Mouse (Mus musculus): ENCODE measurements at regions not wholly inside any gene's neighbourhood (a gene's known extent, or its start where the extent isn't known, plus 50 kb on each side); places are given as distances from the start of the nearest gene placed in this dataset.

- Histone ChIP-seq H3ac (ENCODE audit: control insufficient read depth, insufficient read length) (no peak overlapping the region), H3K79me2 (ENCODE audit: control insufficient read depth, insufficient read depth) (no peaks in the 10 kb centered on the region), H3K27me3 (ENCODE audit: control insufficient read depth, insufficient read depth, insufficient read length) (no peaks in the 10 kb centered on the region), H3K36me3 (ENCODE audit: control insufficient read depth, insufficient read depth) (no peaks in the 10 kb centered on the region), H3K4me3 (no peak overlapping the region), H3K4me2 (ENCODE audit: low read depth) (no peak overlapping the region)
- TF ChIP-seq MYOD1 (IDR thresholded peaks at IDR 0.05; ENCODE audit: control insufficient read depth in 1 of 3, insufficient read length in 2 of 3, low read depth in 2 of 3), result no peak
- no peak for TF ChIP-seq E2F4 (IDR thresholded peaks at IDR 0.05; ENCODE audit: insufficient read depth)
- no peak for TF ChIP-seq TCF3 (IDR thresholded peaks at IDR 0.05; ENCODE audit: insufficient read length, low read depth)
- TF ChIP-seq POLR2AphosphoS2 (IDR thresholded peaks at IDR 0.05; ENCODE audit: insufficient read length, low read depth), result no peak
- TF ChIP-seq MYOG (IDR thresholded peaks at IDR 0.05; ENCODE audit: control insufficient read depth in 1 of 3, insufficient read depth in 1 of 3, insufficient read length in 2 of 3, low read depth in 2 of 3), result no peak
- TF ChIP-seq CEBPB (IDR thresholded peaks at IDR 0.05; ENCODE audit: insufficient read depth, poor library complexity, severe bottlenecking), result no peak
- TF ChIP-seq TCF12 (IDR thresholded peaks at IDR 0.05; ENCODE audit: insufficient read depth, poor library complexity, severe bottlenecking), result no peak
- no peak for TF ChIP-seq USF1 (IDR thresholded peaks at IDR 0.05; ENCODE audit: low read depth)
- TF ChIP-seq REST (IDR thresholded peaks at IDR 0.05; ENCODE audit: insufficient read depth, insufficient read length), result no peak
- TF ChIP-seq POLR2A (IDR thresholded peaks at IDR 0.05; ENCODE audit: insufficient read length, low read depth), result no peak
- no peak for TF ChIP-seq SRF (IDR thresholded peaks at IDR 0.05; ENCODE audit: control insufficient read depth, insufficient read length, low read depth)
- no peak for TF ChIP-seq MAX (IDR thresholded peaks at IDR 0.05; ENCODE audit: low read depth)
These were observed 260.3 kb downstream of the 4933412E24Rik start for GRCm38 (mm10) chr15:59756141-59756540.

DNA sequence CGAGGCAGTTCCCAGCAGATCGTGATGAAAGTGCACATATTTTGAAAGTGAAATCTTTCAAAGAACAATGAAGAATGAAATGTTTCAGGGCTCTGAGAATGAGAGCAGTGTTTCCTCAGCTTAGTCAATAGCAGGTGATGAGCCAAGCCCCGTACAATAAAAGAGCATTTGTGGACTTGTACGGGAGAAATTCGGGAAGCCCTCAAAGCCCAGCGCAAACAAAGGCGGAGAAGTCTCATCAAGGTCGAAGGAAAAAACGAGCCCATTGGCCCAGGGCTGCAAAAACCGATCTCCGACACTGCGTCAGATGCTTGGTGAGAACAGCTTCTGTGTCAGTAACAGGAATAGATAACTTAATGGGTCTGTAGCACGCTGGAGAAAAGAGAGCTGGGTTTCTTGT, 261.5 kb downstream of the 4933412E24Rik start:
- Histone ChIP-seq H3K4me3 (no peak overlapping the region), H3K4me2 (ENCODE audit: low read depth) (no peak overlapping the region)
- TF ChIP-seq MYOD1 (IDR thresholded peaks at IDR 0.05; ENCODE audit: control insufficient read depth in 1 of 3, insufficient read length in 2 of 3, low read depth in 2 of 3) (no peak), TCF12 (IDR thresholded peaks at IDR 0.05; ENCODE audit: insufficient read depth, poor library complexity, severe bottlenecking) (no peak), REST (IDR thresholded peaks at IDR 0.05; ENCODE audit: insufficient read depth, insufficient read length) (no peak), POLR2A (IDR thresholded peaks at IDR 0.05; ENCODE audit: insufficient read length, low read depth) (no peak), MYOG (IDR thresholded peaks at IDR 0.05; ENCODE audit: control insufficient read depth in 1 of 3, insufficient read depth in 1 of 3, insufficient read length in 2 of 3, low read depth in 2 of 3) (no peak), MAX (IDR thresholded peaks at IDR 0.05; ENCODE audit: low read depth) (no peak)

DNA sequence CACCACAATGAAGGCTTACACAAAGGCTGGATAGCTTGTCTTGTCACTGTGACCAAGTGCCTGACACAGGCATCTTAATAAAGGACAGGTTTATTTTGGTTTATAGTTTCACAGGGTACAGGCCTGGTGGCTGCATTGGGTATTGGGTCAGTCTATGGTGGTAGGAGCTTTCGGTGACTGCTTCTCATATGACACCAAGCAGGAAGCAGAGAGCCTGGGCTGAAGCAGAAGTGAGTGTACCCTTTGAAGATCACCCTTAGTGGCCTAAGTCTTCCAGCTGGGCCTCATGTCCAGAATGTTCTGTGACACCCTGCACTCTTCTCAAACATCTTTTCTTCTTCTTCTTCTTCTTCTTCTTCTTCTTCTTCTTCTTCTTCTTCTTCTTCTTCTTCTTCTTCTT, 264.1 kb downstream of the 4933412E24Rik start:
- no peaks in the 10 kb centered on the region for H3K27me3 ChIP-seq (ENCODE audit: control insufficient read depth, insufficient read depth, insufficient read length)
- no peak overlapping the region for H3K4me3 ChIP-seq
- H3K79me2 ChIP-seq (ENCODE audit: control insufficient read depth, insufficient read depth), result no peaks in the 10 kb centered on the region
- no peak overlapping the region for H3K4me2 ChIP-seq (ENCODE audit: low read depth)
- no peaks in the 10 kb centered on the region for H3K36me3 ChIP-seq (ENCODE audit: control insufficient read depth, insufficient read depth)
- no peak for TF ChIP-seq MYOD1 (IDR thresholded peaks at IDR 0.05; ENCODE audit: control insufficient read depth in 1 of 3, insufficient read length in 2 of 3, low read depth in 2 of 3)
- TF ChIP-seq TCF12 (IDR thresholded peaks at IDR 0.05; ENCODE audit: insufficient read depth, poor library complexity, severe bottlenecking), result no peak
- no peak for TF ChIP-seq TCF3 (IDR thresholded peaks at IDR 0.05; ENCODE audit: insufficient read length, low read depth)
- no peak for TF ChIP-seq MYOG (IDR thresholded peaks at IDR 0.05; ENCODE audit: control insufficient read depth in 1 of 3, insufficient read depth in 1 of 3, insufficient read length in 2 of 3, low read depth in 2 of 3)
- TF ChIP-seq POLR2AphosphoS2 (IDR thresholded peaks at IDR 0.05; ENCODE audit: insufficient read length, low read depth), result no peak
- no peak for TF ChIP-seq POLR2A (IDR thresholded peaks at IDR 0.05; ENCODE audit: insufficient read length, low read depth)
- no peak for TF ChIP-seq CEBPB (IDR thresholded peaks at IDR 0.05; ENCODE audit: insufficient read depth, poor library complexity, severe bottlenecking)
- no peak for TF ChIP-seq MAX (IDR thresholded peaks at IDR 0.05; ENCODE audit: low read depth)
- no peak for TF ChIP-seq E2F4 (IDR thresholded peaks at IDR 0.05; ENCODE audit: insufficient read depth)
- H3ac ChIP-seq (ENCODE audit: control insufficient read depth, insufficient read length), result no peak overlapping the region

More for the DNA sequence above, 261.5 kb downstream of the 4933412E24Rik start:
- Histone ChIP-seq H3K79me2 (ENCODE audit: control insufficient read depth, insufficient read depth) (no peaks in the 10 kb centered on the region), H3K27me3 (ENCODE audit: control insufficient read depth, insufficient read depth, insufficient read length) (no peaks in the 10 kb centered on the region), H3ac (ENCODE audit: control insufficient read depth, insufficient read length) (no peak overlapping the region), H3K36me3 (ENCODE audit: control insufficient read depth, insufficient read depth) (no peaks in the 10 kb centered on the region)

- Histone ChIP-seq H3K27me3 (ENCODE audit: control insufficient read depth, insufficient read depth, insufficient read length) (no peaks in the 10 kb centered on the region), H3ac (ENCODE audit: control insufficient read depth, insufficient read length) (no peak overlapping the region), H3K36me3 (ENCODE audit: control insufficient read depth, insufficient read depth) (no peaks in the 10 kb centered on the region), H3K79me2 (ENCODE audit: control insufficient read depth, insufficient read depth) (no peaks in the 10 kb centered on the region), H3K4me2 (ENCODE audit: low read depth) (no peak overlapping the region), H3K4me3 (no peak overlapping the region)
- TF ChIP-seq MYOG (IDR thresholded peaks at IDR 0.05; ENCODE audit: control insufficient read depth in 1 of 3, insufficient read depth in 1 of 3, insufficient read length in 2 of 3, low read depth in 2 of 3) (no peak), USF1 (IDR thresholded peaks at IDR 0.05; ENCODE audit: low read depth) (no peak), POLR2AphosphoS2 (IDR thresholded peaks at IDR 0.05; ENCODE audit: insufficient read length, low read depth) (no peak), CEBPB (IDR thresholded peaks at IDR 0.05; ENCODE audit: insufficient read depth, poor library complexity, severe bottlenecking) (no peak), MAX (IDR thresholded peaks at IDR 0.05; ENCODE audit: low read depth) (no peak), E2F4 (IDR thresholded peaks at IDR 0.05; ENCODE audit: insufficient read depth) (no peak), TCF12 (IDR thresholded peaks at IDR 0.05; ENCODE audit: insufficient read depth, poor library complexity, severe bottlenecking) (no peak), REST (IDR thresholded peaks at IDR 0.05; ENCODE audit: insufficient read depth, insufficient read length) (no peak), POLR2A (IDR thresholded peaks at IDR 0.05; ENCODE audit: insufficient read length, low read depth) (no peak)
These were observed 270.1 kb downstream of the 4933412E24Rik start for GRCm38 (mm10) chr15:59746290-59746689.

DNA sequence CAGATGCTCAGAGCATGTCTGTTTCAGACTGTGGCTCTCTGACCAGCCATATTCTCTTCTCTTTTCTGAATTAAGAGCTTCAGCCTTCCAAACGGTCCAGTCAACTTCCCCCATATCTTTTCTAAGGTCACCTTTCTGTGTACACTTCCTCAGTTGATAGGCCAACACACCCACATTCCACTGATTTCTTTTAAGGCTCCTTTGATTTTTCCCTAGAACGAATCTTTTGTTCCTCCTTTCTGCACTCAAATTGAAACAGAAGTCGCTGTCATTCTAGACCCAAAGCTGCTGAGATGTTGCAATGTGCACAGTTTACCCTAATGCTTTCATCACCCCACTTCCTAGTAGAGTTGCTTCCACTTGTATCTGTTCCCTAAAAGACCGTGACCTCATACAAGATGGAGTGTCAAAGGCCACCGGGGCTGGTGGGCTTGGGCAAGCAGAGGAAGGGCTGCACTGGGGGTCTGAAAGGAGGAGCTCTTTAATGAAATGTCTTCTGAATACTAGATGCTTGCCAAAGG, 271.9 kb downstream of the 4933412E24Rik start:
- no peaks in the 10 kb centered on the region for H3K79me2 ChIP-seq (ENCODE audit: control insufficient read depth, insufficient read depth)

More for the DNA sequence above, 271.9 kb downstream of the 4933412E24Rik start:
- Histone ChIP-seq H3K27me3 (ENCODE audit: control insufficient read depth, insufficient read depth, insufficient read length) (no peaks in the 10 kb centered on the region), H3ac (ENCODE audit: control insufficient read depth, insufficient read length) (no peak overlapping the region), H3K4me3 (no peak overlapping the region), H3K36me3 (ENCODE audit: control insufficient read depth, insufficient read depth) (no peaks in the 10 kb centered on the region), H3K4me2 (ENCODE audit: low read depth) (no peak overlapping the region)
- TF ChIP-seq SRF (IDR thresholded peaks at IDR 0.05; ENCODE audit: control insufficient read depth, insufficient read length, low read depth) (no peak), MYOD1 (IDR thresholded peaks at IDR 0.05; ENCODE audit: control insufficient read depth in 1 of 3, insufficient read length in 2 of 3, low read depth in 2 of 3) (no peak), CEBPB (IDR thresholded peaks at IDR 0.05; ENCODE audit: insufficient read depth, poor library complexity, severe bottlenecking) (no peak), REST (IDR thresholded peaks at IDR 0.05; ENCODE audit: insufficient read depth, insufficient read length) (no peak), E2F4 (IDR thresholded peaks at IDR 0.05; ENCODE audit: insufficient read depth) (no peak), MAX (IDR thresholded peaks at IDR 0.05; ENCODE audit: low read depth) (no peak), MYOG (IDR thresholded peaks at IDR 0.05; ENCODE audit: control insufficient read depth in 1 of 3, insufficient read depth in 1 of 3, insufficient read length in 2 of 3, low read depth in 2 of 3) (no peak), POLR2AphosphoS2 (IDR thresholded peaks at IDR 0.05; ENCODE audit: insufficient read length, low read depth) (no peak), POLR2A (IDR thresholded peaks at IDR 0.05; ENCODE audit: insufficient read length, low read depth) (no peak), TCF3 (IDR thresholded peaks at IDR 0.05; ENCODE audit: insufficient read length, low read depth) (no peak), TCF12 (IDR thresholded peaks at IDR 0.05; ENCODE audit: insufficient read depth, poor library complexity, severe bottlenecking) (no peak), USF1 (IDR thresholded peaks at IDR 0.05; ENCODE audit: low read depth) (no peak)

All from myocyte (in vitro differentiated cells).